Mouse (Mus musculus) ovary, postnatal 14 days (tissue): ENCODE results near the gene Dlg4.

Experiments
- DNase-seq: peaks from one replicate; pipeline ENCODE4 v3.0.0; 2022; ENCODE audit warnings: low spot score

The Dlg4 gene

GRCm38 (mm10) chr11:70016669-70017068 lies at the start of gene Dlg4:
TSS of gene Dlg4 (plus strand) at chr11:70016942.
- DNase-seq = no peak

- DNase-seq = no peak
Measured at GRCm38 (mm10) chr11:69968793-69969192, 47.9 kb upstream of the Dlg4 start.

GRCm38 (mm10) chr11:69970222-69970621 lies 46.5 kb upstream of the Dlg4 start:
- DNase-seq = no peak

- no peak for DNase-seq
Measured at GRCm38 (mm10) chr11:69970775-69971174, 46.0 kb upstream of the Dlg4 start.

GRCm38 (mm10) chr11:69974907-69975306 lies 41.8 kb upstream of the Dlg4 start:
- DNase-seq = no peak

GRCm38 (mm10) chr11:69976271-69976670 lies 40.5 kb upstream of the Dlg4 start:
- no peak for DNase-seq

GRCm38 (mm10) chr11:69979827-69980195 lies 36.9 kb upstream of the Dlg4 start:
- DNase-seq = no peak

GRCm38 (mm10) chr11:69980196-69981140 lies 36.3 kb upstream of the Dlg4 start:
- DNase-seq = peak; percentile 100

- no peak for DNase-seq
Measured at GRCm38 (mm10) chr11:69981141-69981762, 35.5 kb upstream of the Dlg4 start, which contains the start of gene Ctdnep1. TSS of gene Ctdnep1 (plus strand) at chr11:69981156.

- DNase-seq = no peak
Measured at GRCm38 (mm10) chr11:69982225-69982624, 34.5 kb upstream of the Dlg4 start, which contains the start of gene Elp5. TSS of gene Elp5 (minus strand) at chr11:69982517.

GRCm38 (mm10) chr11:69982877-69983276 lies 33.9 kb upstream of the Dlg4 start:
- no peak for DNase-seq

GRCm38 (mm10) chr11:69983377-69983776 lies 33.4 kb upstream of the Dlg4 start:
- DNase-seq = no peak

GRCm38 (mm10) chr11:69984431-69984830 lies 32.3 kb upstream of the Dlg4 start:
- no peak for DNase-seq

GRCm38 (mm10) chr11:69989949-69990348 lies 26.8 kb upstream of the Dlg4 start:
- no peak for DNase-seq

GRCm38 (mm10) chr11:69990850-69991691 lies 25.7 kb upstream of the Dlg4 start, which contains the start of gene Gabarap:
TSS of gene Gabarap (plus strand) at chr11:69991143.
- DNase-seq = peak; percentile 95

- DNase-seq = no peak
Measured at GRCm38 (mm10) chr11:69991711-69992110, 25.0 kb upstream of the Dlg4 start.

- DNase-seq = no peak
Measured at GRCm38 (mm10) chr11:69992396-69992795, 24.3 kb upstream of the Dlg4 start.

GRCm38 (mm10) chr11:69992932-69993331 lies 23.8 kb upstream of the Dlg4 start:
- DNase-seq = no peak

- no peak for DNase-seq
Measured at GRCm38 (mm10) chr11:69994401-69995090, 22.2 kb upstream of the Dlg4 start.

GRCm38 (mm10) chr11:69995391-69995960 lies 21.3 kb upstream of the Dlg4 start, which contains the start of gene Phf23:
TSS of gene Phf23 (plus strand) at chr11:69995777.
- DNase-seq = peak; percentile 94
